Mouse (Mus musculus) lung, postnatal 0 days (tissue): Measurements from ENCODE around the gene Prkag2.

Experiments
- CTCF ChIP-seq: IDR thresholded peaks from 2 replicates; pipeline ENCODE4 v1.5.1; 2016; ENCODE audit warnings: antibody characterized with exemption, mild to moderate bottlenecking
- EP300 ChIP-seq: IDR thresholded peaks from 2 replicates; pipeline ENCODE4 v1.6.1; 2016; ENCODE audit warnings: antibody characterized with exemption, mild to moderate bottlenecking, control low read depth

DNA sequence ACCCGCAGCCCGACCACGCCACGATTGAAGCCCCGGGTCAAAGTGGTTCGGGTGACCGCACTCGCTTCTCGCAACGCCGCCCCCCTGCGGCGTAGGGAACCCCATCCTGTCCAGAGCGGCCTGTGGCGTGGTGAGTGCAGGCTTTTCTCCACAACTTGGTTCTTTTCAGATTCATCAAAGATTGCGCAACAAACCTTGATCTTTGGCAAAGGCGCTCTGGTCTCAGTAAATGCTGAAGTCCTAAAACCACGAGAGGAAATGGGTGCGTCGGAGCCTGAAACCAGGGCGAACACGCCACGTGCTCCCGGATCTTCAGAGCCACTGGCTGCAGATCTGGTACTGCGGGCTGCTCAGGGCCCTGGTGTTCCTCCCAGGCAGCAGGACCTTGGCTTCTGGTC lies 683 bp upstream of the Prkag2 start:
- TF ChIP-seq CTCF (peak; percentile 48), EP300 (no peak)
